Mouse (Mus musculus): ENCODE measurements around the gene Tusc2. TPM values are rescaled to one million over a fixed set of nuclear protein-coding genes. Genes with fewer than 3 reads are reported as not detected.
A peak's percentile ranks its signal among the peaks of the same experiment; 100 is the strongest.
"Not testable (repeated sequence)": the region's sequence is repeated elsewhere in the genome, so short reads cannot be mapped to it uniquely, and the experiment has no call there.

The Tusc2 gene
- polyA plus RNA-seq, 1 experiment: 23.3 TPM

DNA sequence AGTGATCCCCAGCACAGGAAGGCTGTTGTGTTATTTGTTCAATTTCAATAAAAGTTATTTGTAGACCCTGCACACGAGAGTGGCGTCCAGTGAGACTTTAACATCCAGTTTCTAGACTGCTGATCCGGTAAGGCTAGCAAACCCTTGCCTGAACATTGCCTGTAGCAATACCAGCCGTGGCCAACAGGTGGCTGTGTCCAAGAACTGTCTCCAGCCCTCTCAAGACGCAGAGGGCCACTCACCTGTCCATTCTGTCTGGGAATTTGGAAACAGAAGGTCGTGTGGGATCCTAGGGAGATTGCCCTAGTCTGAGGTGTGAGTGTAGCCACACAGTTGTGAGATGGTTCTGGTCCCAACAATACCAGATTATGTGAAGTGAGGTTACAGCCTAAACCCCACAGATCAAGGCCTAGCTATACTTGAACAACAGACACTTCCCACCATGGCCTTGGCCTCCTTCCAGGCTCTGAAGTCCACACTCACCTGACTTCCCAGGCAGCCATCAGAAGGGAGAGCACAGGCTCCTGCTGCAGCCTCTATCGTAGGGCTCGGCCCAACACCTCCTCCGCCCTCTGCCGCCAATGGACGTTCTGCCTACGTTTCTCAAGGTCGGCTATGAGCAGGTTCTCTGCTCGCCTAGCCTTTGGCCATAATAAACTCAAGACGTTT, 3.1 kb downstream of the Tusc2 start:
- peaks cover 88% of the 10 kb centered on the region for H3K4me1 ChIP-seq
- peak overlapping the region; percentile 40 for H3K4me3 ChIP-seq (replicated peaks)
- H3K9me3 ChIP-seq: no peaks in the 10 kb centered on the region
- TF ChIP-seq GATA1 (IDR thresholded peaks at IDR 0.05; ENCODE audit: borderline replicate concordance, low read length) (no peak), FLI1 (IDR thresholded peaks at IDR 0.05; ENCODE audit: low read length) (no peak)
- H3K36me3 ChIP-seq (replicated peaks; ENCODE audit: low read length): peaks cover 47% of the 10 kb centered on the region
- H3K27me3 ChIP-seq (replicated peaks): no peaks in the 10 kb centered on the region

DNA sequence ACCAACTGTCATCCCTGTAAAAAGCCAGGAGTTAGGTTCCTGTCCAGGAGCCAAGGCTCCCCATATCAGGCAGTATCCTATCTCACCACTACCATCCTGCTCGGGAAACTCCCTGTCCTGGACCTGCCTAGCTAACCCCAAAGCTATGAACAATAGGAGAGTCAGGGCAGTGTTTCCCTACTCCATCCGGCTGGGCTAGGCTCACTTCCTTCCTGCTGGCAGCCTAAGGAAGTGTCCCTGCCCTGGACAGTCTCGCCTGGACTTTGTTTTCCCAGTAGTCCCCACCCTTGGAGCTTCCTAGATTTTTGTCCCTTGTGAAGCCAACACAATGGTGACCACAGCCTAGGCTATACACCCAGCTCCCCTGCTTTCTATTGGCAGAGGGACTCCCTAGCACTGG, 3.8 kb downstream of the Tusc2 start:
- H3K4me3 ChIP-seq (replicated peaks): peak overlapping the region; percentile 66
- H3K4me1 ChIP-seq: peaks cover 88% of the 10 kb centered on the region
- H3K36me3 ChIP-seq (replicated peaks; ENCODE audit: low read length): peaks cover 47% of the 10 kb centered on the region
- H3K27me3 ChIP-seq (replicated peaks): no peaks in the 10 kb centered on the region
- no peak for TF ChIP-seq GATA1 (IDR thresholded peaks at IDR 0.05; ENCODE audit: borderline replicate concordance, low read length)
- TF ChIP-seq FLI1 (IDR thresholded peaks at IDR 0.05; ENCODE audit: low read length): no peak
- no peaks in the 10 kb centered on the region for H3K9me3 ChIP-seq

DNA sequence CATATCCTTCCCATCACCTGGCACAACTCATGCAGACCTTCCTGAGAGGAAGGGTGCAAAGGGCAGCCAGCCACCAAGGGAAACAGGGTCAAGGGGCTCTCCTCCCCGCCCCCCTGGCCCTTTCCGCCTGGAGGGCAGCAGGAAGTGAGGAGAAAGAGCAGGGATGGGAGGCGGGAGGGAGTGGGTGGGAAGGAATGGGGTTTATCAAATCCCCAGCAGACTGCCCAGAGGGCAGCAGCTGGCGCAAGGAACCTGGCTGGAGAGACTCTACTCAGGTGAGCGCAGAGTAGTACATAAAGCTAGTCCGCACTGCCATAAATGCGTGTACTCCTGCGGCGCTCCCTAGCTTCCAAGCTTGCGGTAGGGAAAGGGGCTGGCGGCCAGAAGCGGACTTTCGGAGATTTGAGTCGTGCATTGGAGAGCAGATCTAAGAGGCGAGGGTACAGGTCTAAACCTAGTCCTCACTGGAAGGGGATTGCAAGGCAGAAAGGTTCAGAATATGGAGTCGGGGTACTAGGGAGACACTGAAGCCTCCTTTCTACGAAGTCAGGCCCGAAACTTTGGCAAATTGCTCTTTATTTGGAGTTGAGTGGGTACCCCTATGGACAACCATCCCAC, 4.8 kb downstream of the Tusc2 start, which contains the start of gene Hyal2:
Gene Hyal2, plus strand, starts transcription at position 244 of the 618 bp plus-strand sequence.
- peaks cover 51% of the 10 kb centered on the region for H3K36me3 ChIP-seq (replicated peaks; ENCODE audit: low read length)
- H3K9me3 ChIP-seq: no peaks in the 10 kb centered on the region
- TF ChIP-seq GATA1 (IDR thresholded peaks at IDR 0.05; ENCODE audit: borderline replicate concordance, low read length): no peak
- no peak for TF ChIP-seq FLI1 (IDR thresholded peaks at IDR 0.05; ENCODE audit: low read length)
- peaks cover 84% of the 10 kb centered on the region for H3K4me1 ChIP-seq
- peak within 1 kb of the TSS; percentile 96 for H3K4me3 ChIP-seq (replicated peaks)
- H3K27me3 ChIP-seq (replicated peaks): no peaks in the 10 kb centered on the region

DNA sequence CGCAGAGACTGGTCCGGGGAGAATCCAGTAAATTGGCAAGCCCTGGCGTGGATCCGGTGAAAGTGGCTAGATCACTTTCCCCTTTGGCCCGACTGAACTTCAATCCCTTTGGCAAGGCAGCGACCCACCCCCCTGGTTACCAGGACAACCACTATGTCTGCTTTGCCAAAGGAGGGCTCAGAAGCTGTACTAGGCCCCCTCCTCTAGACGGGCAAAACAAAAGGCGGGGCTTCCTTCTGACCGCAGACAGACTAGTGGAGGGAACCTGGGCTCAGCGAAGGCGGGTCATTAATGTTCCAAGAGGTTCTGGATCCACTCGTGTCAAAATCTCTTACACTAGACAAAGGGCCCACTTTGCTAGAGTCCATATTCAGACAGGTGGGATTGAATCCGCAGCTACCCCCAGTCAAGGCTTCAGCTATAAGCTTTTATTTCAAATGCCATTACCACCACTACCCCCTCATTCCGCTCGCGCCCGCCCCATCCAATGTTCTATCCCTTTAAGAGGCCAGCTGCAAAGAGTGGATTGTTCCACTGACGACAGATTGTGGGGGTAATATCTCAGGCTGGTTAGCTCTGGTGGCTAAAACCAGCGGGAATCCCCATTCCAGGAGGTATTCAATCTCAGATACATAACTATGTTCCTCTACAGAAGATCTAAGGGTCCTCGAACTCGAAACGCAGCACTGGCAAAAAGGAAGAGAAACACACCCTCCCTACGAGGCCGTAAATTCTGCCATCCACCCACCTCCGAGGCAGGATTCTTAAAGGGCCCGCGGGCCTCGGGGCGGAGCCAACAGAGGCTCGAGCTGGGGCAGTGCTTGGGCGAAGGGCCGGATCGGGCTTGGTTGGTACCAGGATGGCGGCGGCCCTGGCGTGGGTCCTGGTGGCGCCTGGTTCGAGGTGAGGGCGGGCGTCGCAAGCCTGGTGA, 5.5 kb downstream of the Tusc2 start:
- Histone ChIP-seq H3K36me3 (replicated peaks; ENCODE audit: low read length) (peaks cover 57% of the 10 kb centered on the region), H3K4me1 (peaks cover 83% of the 10 kb centered on the region), H3K9me3 (no peaks in the 10 kb centered on the region), H3K4me3 (replicated peaks) (peak overlapping the region; percentile 96), H3K27me3 (replicated peaks) (no peaks in the 10 kb centered on the region)
- TF ChIP-seq GATA1 (IDR thresholded peaks at IDR 0.05; ENCODE audit: borderline replicate concordance, low read length): no peak
- no peak for TF ChIP-seq FLI1 (IDR thresholded peaks at IDR 0.05; ENCODE audit: low read length)

DNA sequence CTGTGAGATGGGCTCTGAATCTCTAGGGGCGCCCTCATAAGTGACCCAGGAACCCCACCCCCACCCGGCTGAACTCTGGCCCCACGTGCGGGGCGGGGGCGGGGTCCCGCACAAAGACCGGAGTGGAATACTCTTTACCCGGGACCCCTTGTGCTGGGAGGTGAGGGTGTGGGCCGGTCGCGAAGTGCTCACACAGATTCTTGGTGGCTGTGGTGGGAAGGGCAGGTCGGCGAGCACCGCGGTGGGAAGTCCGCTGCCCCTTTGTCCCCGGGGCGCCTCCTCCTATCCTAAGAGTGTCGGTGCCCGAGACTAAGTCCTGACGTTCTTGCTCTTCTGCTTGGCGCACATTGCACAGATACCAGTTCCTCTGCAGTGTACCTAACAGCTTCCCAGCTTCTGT, 6.2 kb downstream of the Tusc2 start:
- H3K36me3 ChIP-seq (replicated peaks; ENCODE audit: low read length): peaks cover 57% of the 10 kb centered on the region
- TF ChIP-seq GATA1 (IDR thresholded peaks at IDR 0.05; ENCODE audit: borderline replicate concordance, low read length): no peak
- TF ChIP-seq FLI1 (IDR thresholded peaks at IDR 0.05; ENCODE audit: low read length): no peak
- peak overlapping the region; percentile 96 for H3K4me3 ChIP-seq (replicated peaks)
- H3K4me1 ChIP-seq: peaks cover 76% of the 10 kb centered on the region
- no peaks in the 10 kb centered on the region for H3K27me3 ChIP-seq (replicated peaks)
- H3K9me3 ChIP-seq: no peaks in the 10 kb centered on the region

GRCm38 (mm10) chr9:107570016-107570415, 7.0 kb downstream of the Tusc2 start:
- Histone ChIP-seq H3K4me3 (replicated peaks) (peak overlapping the region; percentile 96), H3K9me3 (no peaks in the 10 kb centered on the region), H3K27me3 (replicated peaks) (no peaks in the 10 kb centered on the region), H3K36me3 (replicated peaks; ENCODE audit: low read length) (peaks cover 50% of the 10 kb centered on the region), H3K4me1 (peaks cover 69% of the 10 kb centered on the region)
- TF ChIP-seq FLI1 (IDR thresholded peaks at IDR 0.05; ENCODE audit: low read length) (no peak), GATA1 (IDR thresholded peaks at IDR 0.05; ENCODE audit: borderline replicate concordance, low read length) (no peak)

GRCm38 (mm10) chr9:107570845-107571244, 7.8 kb downstream of the Tusc2 start:
- peaks cover 44% of the 10 kb centered on the region for H3K36me3 ChIP-seq (replicated peaks; ENCODE audit: low read length)
- no peaks in the 10 kb centered on the region for H3K27me3 ChIP-seq (replicated peaks)
- TF ChIP-seq GATA1 (IDR thresholded peaks at IDR 0.05; ENCODE audit: borderline replicate concordance, low read length): no peak
- no peak for TF ChIP-seq FLI1 (IDR thresholded peaks at IDR 0.05; ENCODE audit: low read length)
- H3K4me1 ChIP-seq: peaks cover 66% of the 10 kb centered on the region
- H3K4me3 ChIP-seq (replicated peaks): no peak overlapping the region
- no peaks in the 10 kb centered on the region for H3K9me3 ChIP-seq

DNA sequence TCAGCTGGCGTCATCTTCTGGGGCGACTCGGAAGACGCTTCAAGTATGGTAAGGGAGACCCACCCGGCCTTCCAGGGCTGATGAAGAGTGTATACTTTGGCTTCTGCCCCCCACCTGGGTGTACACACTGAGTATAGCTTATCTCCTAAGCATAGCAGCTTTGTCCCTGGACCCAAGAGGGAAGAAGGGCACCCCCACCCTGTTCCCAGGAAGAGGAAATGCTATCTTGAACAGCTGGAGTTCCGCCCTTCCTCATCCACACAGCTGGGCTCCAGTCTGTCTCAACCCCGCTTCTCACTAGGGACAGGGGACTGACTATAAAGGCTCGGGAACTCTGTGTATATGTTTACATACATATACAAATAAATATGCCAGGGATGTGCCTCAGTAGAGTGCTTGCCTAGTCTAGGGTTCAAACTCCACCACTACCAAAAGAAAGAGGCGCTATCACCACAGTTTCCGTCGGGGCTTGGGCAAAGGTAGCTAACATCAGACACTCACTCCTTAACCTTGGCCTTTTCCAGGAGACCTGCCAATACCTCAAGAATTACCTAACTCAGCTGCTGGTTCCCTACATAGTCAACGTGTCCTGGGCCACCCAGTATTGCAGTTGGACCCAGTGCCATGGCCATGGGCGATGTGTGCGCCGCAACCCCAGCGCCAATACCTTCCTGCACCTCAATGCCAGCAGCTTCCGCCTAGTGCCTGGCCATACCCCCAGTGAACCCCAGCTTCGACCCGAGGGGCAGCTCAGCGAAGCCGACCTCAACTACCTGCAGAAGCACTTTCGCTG, 8.7 kb downstream of the Tusc2 start:
- Histone ChIP-seq H3K4me3 (replicated peaks) (no peak overlapping the region), H3K27me3 (replicated peaks) (no peaks in the 10 kb centered on the region), H3K4me1 (peaks cover 64% of the 10 kb centered on the region), H3K9me3 (no peaks in the 10 kb centered on the region), H3K36me3 (replicated peaks; ENCODE audit: low read length) (peaks cover 37% of the 10 kb centered on the region)
- no peak for TF ChIP-seq FLI1 (IDR thresholded peaks at IDR 0.05; ENCODE audit: low read length)
- TF ChIP-seq GATA1 (IDR thresholded peaks at IDR 0.05; ENCODE audit: borderline replicate concordance, low read length): no peak

DNA sequence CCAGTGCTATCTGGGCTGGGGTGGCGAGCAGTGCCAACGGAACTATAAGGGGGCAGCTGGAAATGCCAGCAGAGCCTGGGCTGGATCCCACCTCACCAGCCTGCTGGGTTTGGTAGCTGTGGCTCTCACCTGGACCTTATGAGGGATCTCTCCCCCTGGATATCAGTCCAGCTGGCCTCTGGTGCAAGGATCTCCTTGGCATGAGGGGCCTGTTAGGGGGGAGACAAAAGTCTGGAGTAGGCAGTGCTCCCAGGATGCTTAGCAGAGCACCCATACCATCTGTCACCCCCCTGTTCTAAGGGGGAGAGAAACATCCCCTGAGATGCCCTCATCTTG, 9.2 kb downstream of the Tusc2 start:
- Histone ChIP-seq H3K4me3 (replicated peaks) (no peak overlapping the region), H3K4me1 (peaks cover 64% of the 10 kb centered on the region), H3K36me3 (replicated peaks; ENCODE audit: low read length) (peaks cover 34% of the 10 kb centered on the region), H3K27me3 (replicated peaks) (no peaks in the 10 kb centered on the region), H3K9me3 (no peaks in the 10 kb centered on the region)
- TF ChIP-seq FLI1 (IDR thresholded peaks at IDR 0.05; ENCODE audit: low read length) (no peak), GATA1 (IDR thresholded peaks at IDR 0.05; ENCODE audit: borderline replicate concordance, low read length) (no peak)

- H3K4me3 ChIP-seq (replicated peaks); H3K9me3 ChIP-seq; H3K27me3 ChIP-seq (replicated peaks): not testable (repeated sequence)
- H3K36me3 ChIP-seq (replicated peaks; ENCODE audit: low read length): peaks cover 39% of the 10 kb centered on the region
- peaks cover 63% of the 10 kb centered on the region for H3K4me1 ChIP-seq
Observed at GRCm38 (mm10) chr9:107573774-107574173, 10.7 kb downstream of the Tusc2 start.
